Mouse (Mus musculus) mature B cell (primary cell): ENCODE data around the gene Lrrc66.
"Not testable (repeated sequence)": the region's sequence is repeated elsewhere in the genome, so short reads cannot be mapped to it uniquely, and the experiment has no call there.

Source experiments
- in situ Hi-C: fragments of 300-500 bp; cut with MboI; formaldehyde crosslinking; loops from 2 replicates; pipeline ENCODE4 v1.14.3; 2019

The Lrrc66 gene

GRCm38 (mm10) chr5:73615211-73615610, 17.1 kb downstream of the Lrrc66 start:
- in situ Hi-C loops: no loop called here

GRCm38 (mm10) chr5:73613296-73613695, 19.0 kb downstream of the Lrrc66 start:
- in situ Hi-C loops: no loop called here

GRCm38 (mm10) chr5:73611071-73611470, 21.3 kb downstream of the Lrrc66 start:
- in situ Hi-C loops: no loop called here

GRCm38 (mm10) chr5:73604964-73605363, 27.4 kb downstream of the Lrrc66 start:
- in situ Hi-C loops: no loop called here

- in situ Hi-C loops: no loop called here
These were observed 27.8 kb downstream of the Lrrc66 start for GRCm38 (mm10) chr5:73604542-73604941.

- in situ Hi-C loops: no loop called here
These were observed 29.5 kb downstream of the Lrrc66 start for GRCm38 (mm10) chr5:73602865-73603264.

- in situ Hi-C loops: no loop called here
These were observed 31.0 kb downstream of the Lrrc66 start for GRCm38 (mm10) chr5:73601361-73601763.

- in situ Hi-C loops: no loop called here
These were observed 32.3 kb downstream of the Lrrc66 start for GRCm38 (mm10) chr5:73599991-73600390.

- in situ Hi-C loops: no loop called here
These were observed 33.2 kb downstream of the Lrrc66 start for GRCm38 (mm10) chr5:73598943-73599695.

GRCm38 (mm10) chr5:73587119-73587518, 45.2 kb downstream of the Lrrc66 start:
- in situ Hi-C loops: no loop called here

- in situ Hi-C loops: no loop called here
These were observed 45.7 kb downstream of the Lrrc66 start for GRCm38 (mm10) chr5:73586597-73586996.

GRCm38 (mm10) chr5:73585212-73586115, 46.9 kb downstream of the Lrrc66 start:
- in situ Hi-C loops: no loop called here

- in situ Hi-C loops: not testable (repeated sequence)
These were observed 48.3 kb downstream of the Lrrc66 start for GRCm38 (mm10) chr5:73584011-73584410.

GRCm38 (mm10) chr5:73578131-73578530, 54.2 kb downstream of the Lrrc66 start:
- in situ Hi-C loops: no loop called here

- in situ Hi-C loops: no loop called here
These were observed 55.6 kb downstream of the Lrrc66 start for GRCm38 (mm10) chr5:73576708-73577107.

- in situ Hi-C loops: no loop called here
These were observed 57.7 kb downstream of the Lrrc66 start for GRCm38 (mm10) chr5:73574616-73575015.

- in situ Hi-C loops: no loop called here
These were observed 58.5 kb downstream of the Lrrc66 start for GRCm38 (mm10) chr5:73573789-73574188.

- in situ Hi-C loops: no loop called here
These were observed 59.5 kb downstream of the Lrrc66 start for GRCm38 (mm10) chr5:73572846-73573245.

- in situ Hi-C loops: no loop called here
These were observed 60.8 kb downstream of the Lrrc66 start for GRCm38 (mm10) chr5:73571395-73572156.

GRCm38 (mm10) chr5:73569181-73569580, 63.1 kb downstream of the Lrrc66 start:
- in situ Hi-C loops: no loop called here

GRCm38 (mm10) chr5:73566892-73567291, 65.4 kb downstream of the Lrrc66 start:
- in situ Hi-C loops: no loop called here

- in situ Hi-C loops: no loop called here
These were observed 66.2 kb downstream of the Lrrc66 start for GRCm38 (mm10) chr5:73566119-73566518.
